Mouse (Mus musculus) B cell, adult (primary cell): ENCODE data around the gene Fbxw10. TPM values are rescaled to one million over a fixed set of nuclear protein-coding genes. Genes with fewer than 3 reads are reported as not detected.

Experiments used
- total RNA-seq: library from RNA; stranded (reverse); gene quantifications from 4 replicates; pipeline ENCODE4 v1.2.4, GENCODE M21; 2023; ENCODE audit not compliant: inconsistent age

Gene Fbxw10
- total RNA-seq = 6.9 to 7.6 TPM (median 7.2 TPM) in 4 replicates

GRCm38 (mm10) chr11:62846961-62847654, at the start of gene Fbxw10:
Gene Fbxw10, plus strand, starts transcription at chr11:62847069.

GRCm38 (mm10) chr11:62820059-62820541, 26.8 kb upstream of the Fbxw10 start, which contains the start of gene Trim16:
Gene Trim16, plus strand, starts transcription at chr11:62820231.

GRCm38 (mm10) chr11:62879220-62880048, 32.6 kb downstream of the Fbxw10 start, which contains the start of gene Tvp23b:
Gene Tvp23b, plus strand, starts transcription at chr11:62879455.

Other genes starting within 250 kb of the Fbxw10 start
- 3.7 to 8.2 TPM (median 5.9 TPM) in 4 replicates for gene Lrrc75a, start 198.5 kb upstream of the Fbxw10 start, total RNA-seq
- gene Mmgt2, start 198.4 kb upstream of the Fbxw10 start, total RNA-seq = 21.1 to 28.3 TPM (median 27.1 TPM) in 4 replicates
- 4.6 to 9.0 TPM (median 5.8 TPM) in 4 replicates for gene Zfp287, start 115.2 kb upstream of the Fbxw10 start, total RNA-seq
- gene Gm10428, start 94.0 kb upstream of the Fbxw10 start, total RNA-seq = not detected in 4 replicates
- gene Zfp286, start 57.6 kb upstream of the Fbxw10 start, total RNA-seq = 0.81 to 1.9 TPM (median 1.3 TPM) in 4 replicates
- gene Trim16, start 26.8 kb upstream of the Fbxw10 start, total RNA-seq = 1.1 to 2.2 TPM (median 2.0 TPM) in 4 replicates
- 13.4 to 18.5 TPM (median 14.8 TPM) in 4 replicates for gene Tvp23b, start 32.4 kb downstream of the Fbxw10 start, total RNA-seq
- not detected in 4 replicates for gene Cdrt4, start 104.1 kb downstream of the Fbxw10 start, total RNA-seq
- not detected in 4 replicates for gene Tekt3, start 214.6 kb downstream of the Fbxw10 start, total RNA-seq